Mouse (Mus musculus): ENCODE data around the gene 9230102O04Rik. TPM values are rescaled to one million over a fixed set of nuclear protein-coding genes. Genes with fewer than 3 reads are reported as not detected.

The 9230102O04Rik gene
- polyA plus RNA-seq, 1 experiment from 2014 or later: 0.41 TPM

DNA sequence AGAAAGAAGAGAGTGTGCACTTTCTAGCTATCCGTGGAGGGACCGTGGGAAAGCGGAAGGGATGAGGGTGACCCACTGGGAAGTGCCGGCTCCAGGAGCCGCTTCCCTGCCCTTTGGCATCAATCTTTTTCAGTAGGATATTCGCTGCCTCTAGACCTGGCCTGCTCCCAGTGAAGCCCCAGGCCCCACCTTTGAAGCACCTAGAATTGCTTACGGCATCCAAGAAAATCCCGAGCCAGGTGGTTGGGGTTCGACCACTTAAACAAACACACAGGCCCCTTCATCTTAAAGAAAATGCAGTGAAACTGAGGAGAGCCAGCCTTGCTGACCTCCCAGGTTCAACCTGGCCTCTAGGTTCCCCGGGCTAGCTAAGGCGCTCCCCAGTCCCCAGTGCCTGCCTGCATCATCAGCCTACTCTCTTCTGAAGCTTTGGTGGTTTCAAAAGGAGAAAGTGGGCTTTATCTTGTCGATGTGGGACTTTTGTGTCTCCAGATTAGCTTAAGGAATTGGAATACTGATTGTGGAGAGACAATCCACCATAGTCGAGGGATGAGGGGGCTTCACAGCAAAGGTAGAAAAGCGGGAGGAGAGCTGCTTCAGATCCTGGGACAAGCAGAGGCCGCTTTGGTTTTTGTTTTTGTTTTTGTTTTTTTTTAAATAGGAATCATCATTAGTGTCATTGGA is 4.7 kb downstream of the 9230102O04Rik start:
- WGBS: 4% methylated on average over 15 of the region's 15 CpGs
- Histone ChIP-seq H3K27ac (no peak overlapping the region), H3K4me2 (replicated peaks) (peak overlapping the region; percentile 85; the same call in 1 of the 2 replicates), H3K9ac (no peak overlapping the region), H3K4me3 (peak overlapping the region; percentile 37), H3K36me3 (no peaks in the 10 kb centered on the region), H3K9me3 (no peaks in the 10 kb centered on the region), H3K4me1 (peaks cover 27% of the 10 kb centered on the region), H3K27me3 (peaks cover 72% of the 10 kb centered on the region)
- no peak for ATAC-seq (ENCODE audit: insufficient number of reproducible peaks, insufficient read depth, low FRiP score, low TSS enrichment)

DNA sequence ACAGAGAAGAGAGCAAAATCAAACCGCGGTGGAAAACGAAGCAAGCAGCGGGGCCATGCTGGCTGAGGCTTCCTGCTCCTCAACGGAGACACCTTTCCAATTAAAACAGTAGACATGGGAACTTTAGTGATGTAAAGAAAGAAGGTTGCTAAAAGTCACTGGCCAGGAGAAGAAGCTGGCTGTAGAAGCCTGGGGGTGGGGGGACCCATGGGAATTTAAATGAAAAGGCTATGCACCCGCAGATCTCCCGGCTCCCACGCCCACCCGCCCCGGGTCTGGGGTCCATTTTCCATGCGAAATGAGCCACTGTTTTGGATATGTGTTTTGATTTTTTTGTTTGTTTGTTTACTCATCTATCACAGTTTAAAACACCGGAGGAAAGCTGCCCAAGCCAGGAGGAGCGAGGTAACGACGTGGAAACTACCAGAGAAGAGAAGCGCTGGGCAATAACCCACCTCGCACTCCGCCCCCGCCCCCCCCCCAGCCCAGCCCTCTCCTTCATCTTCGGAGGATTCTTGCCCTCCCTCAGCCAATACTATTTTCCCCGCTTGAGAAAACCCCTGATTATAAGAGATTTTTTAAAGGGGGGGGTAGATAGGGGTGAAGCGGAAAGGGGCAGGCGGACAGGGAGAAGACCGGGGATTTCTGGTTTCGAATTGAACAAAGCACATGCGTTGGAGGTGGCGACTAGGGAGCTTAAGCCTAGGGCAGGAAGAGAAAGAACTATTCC is 5.4 kb downstream of the 9230102O04Rik start:
- H3K4me3 ChIP-seq: peak overlapping the region; percentile 37
- H3K4me1 ChIP-seq: peaks cover 22% of the 10 kb centered on the region
- no peak overlapping the region for H3K27ac ChIP-seq
- H3K4me2 ChIP-seq (replicated peaks): peak overlapping the region; percentile 85
- no peaks in the 10 kb centered on the region for H3K36me3 ChIP-seq
- no peaks in the 10 kb centered on the region for H3K9me3 ChIP-seq
- no peak for ATAC-seq (ENCODE audit: insufficient number of reproducible peaks, insufficient read depth, low FRiP score, low TSS enrichment)
- WGBS: under 1% methylated on average over 27 of the region's 27 CpGs
- H3K9ac ChIP-seq: no peak overlapping the region
- peaks cover 65% of the 10 kb centered on the region for H3K27me3 ChIP-seq

DNA sequence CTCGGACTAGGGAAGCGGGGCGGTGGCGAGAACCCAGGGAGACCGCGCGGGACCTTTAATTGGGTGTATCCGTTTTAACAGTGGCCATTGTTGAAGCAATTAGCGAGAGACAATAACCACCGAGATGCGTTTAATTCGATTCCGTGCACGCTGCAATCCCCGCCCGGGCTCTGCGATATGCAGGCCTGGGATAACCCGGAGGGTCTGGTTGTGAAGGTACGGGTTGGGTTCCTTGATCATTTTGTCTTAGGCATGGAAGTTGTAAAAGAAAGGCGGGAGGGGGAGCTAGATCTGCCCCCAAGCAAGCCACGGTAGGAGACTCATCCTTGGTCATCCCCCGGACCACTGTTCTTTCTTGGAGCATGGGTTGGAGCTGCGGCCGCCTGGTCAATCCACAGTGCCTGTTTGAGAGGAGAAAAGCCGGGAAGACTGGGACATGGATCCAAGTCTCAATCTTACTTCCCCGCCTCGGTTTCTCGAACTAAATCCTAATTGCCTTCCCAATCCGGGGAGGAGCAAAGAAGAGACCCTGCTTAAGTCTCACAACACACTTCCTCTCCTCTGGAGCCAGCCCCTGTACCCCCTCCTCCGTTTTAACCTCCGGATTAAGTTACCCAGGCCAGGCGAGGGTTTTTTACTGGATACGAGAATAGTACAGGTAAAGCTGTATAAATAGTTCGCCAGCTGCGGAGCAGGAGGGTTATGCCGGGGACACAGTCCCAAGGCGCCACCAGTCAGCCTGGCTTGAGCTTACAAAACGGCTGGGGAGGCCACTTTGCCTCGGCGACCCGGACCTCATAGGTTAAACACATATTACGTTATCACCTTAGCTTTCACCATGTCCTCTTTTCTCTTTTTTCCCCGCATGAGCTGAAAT is 6.2 kb downstream of the 9230102O04Rik start:
- peak overlapping the region; percentile 37 for H3K4me3 ChIP-seq
- H3K9me3 ChIP-seq: no peaks in the 10 kb centered on the region
- no peak for ATAC-seq (ENCODE audit: insufficient number of reproducible peaks, insufficient read depth, low FRiP score, low TSS enrichment)
- H3K27ac ChIP-seq: no peak overlapping the region
- peaks cover 59% of the 10 kb centered on the region for H3K27me3 ChIP-seq
- peaks cover 22% of the 10 kb centered on the region for H3K4me1 ChIP-seq
- under 1% methylated on average over 43 of the region's 43 CpGs for WGBS
- peak overlapping the region; percentile 85 for H3K4me2 ChIP-seq (replicated peaks)
- H3K9ac ChIP-seq: peak overlapping the region; percentile 29; the same call in 1 of the 2 replicates
- H3K36me3 ChIP-seq: no peaks in the 10 kb centered on the region

DNA sequence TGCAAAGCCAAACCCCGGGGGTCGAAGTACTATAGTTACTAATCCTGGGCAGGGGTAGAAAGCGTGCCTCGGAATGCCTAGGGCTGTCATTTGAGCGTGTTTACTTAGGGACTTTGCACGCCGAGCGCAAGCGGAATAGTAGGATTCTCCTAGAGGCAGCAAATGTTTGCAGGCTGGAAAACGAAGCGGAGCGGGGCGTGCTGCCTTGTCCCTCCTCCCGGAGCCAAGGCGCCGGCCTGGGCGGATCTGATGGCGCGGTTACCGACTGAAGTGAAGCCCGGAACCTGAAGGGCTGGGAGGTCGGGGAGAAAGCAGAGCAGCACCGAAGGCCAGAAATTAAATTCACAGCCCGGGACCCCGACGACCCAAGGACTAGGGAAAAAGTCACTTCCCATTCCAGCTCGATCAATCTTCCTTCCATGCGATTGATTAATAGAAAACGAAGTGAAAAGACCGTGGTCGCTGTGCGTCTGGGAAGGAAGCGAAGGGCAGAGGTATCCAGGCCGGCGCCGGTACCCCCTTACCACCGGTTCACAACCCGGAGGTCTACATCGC is 6.9 kb downstream of the 9230102O04Rik start:
- peaks cover 22% of the 10 kb centered on the region for H3K4me1 ChIP-seq
- ATAC-seq (ENCODE audit: insufficient number of reproducible peaks, insufficient read depth, low FRiP score, low TSS enrichment): no peak
- no peaks in the 10 kb centered on the region for H3K36me3 ChIP-seq
- H3K9me3 ChIP-seq: no peaks in the 10 kb centered on the region
- peaks cover 56% of the 10 kb centered on the region for H3K27me3 ChIP-seq
- H3K4me3 ChIP-seq: peak overlapping the region; percentile 37
- WGBS: under 1% methylated on average over 39 of the region's 39 CpGs
- H3K4me2 ChIP-seq (replicated peaks): peak overlapping the region; percentile 85
- peak overlapping the region; percentile 59 for H3K27ac ChIP-seq
- H3K9ac ChIP-seq: peak overlapping the region; percentile 29; the same call in 1 of the 2 replicates

DNA sequence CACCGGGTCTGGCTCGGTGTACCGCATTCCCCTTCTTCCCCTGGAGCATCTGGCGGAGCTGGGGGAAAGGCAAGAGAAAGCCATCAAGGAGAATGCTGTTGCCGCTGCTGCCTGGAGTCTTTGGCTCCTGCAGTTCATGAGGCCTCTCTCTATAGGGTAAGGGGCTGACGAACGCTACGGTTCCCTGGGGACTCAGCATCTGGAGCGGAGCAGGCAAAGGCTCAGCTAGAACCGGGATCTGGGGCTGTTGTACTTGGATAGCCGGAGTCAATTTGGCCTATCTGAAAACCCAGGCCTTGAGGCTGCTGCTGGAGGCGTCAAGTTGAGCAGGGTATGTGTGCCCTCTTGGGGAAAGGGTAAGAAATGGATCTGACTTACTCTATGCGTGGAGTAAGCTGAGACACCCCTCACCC is 7.7 kb downstream of the 9230102O04Rik start:
- Histone ChIP-seq H3K4me3 (peak overlapping the region; percentile 37), H3K27ac (peak overlapping the region; percentile 66), H3K9ac (peak overlapping the region; percentile 46), H3K9me3 (no peaks in the 10 kb centered on the region), H3K27me3 (peaks cover 48% of the 10 kb centered on the region), H3K36me3 (no peaks in the 10 kb centered on the region), H3K4me1 (peaks cover 26% of the 10 kb centered on the region), H3K4me2 (replicated peaks) (peak overlapping the region; percentile 85)
- ATAC-seq (ENCODE audit: insufficient number of reproducible peaks, insufficient read depth, low FRiP score, low TSS enrichment): 0 out of 2 replicates have a peak, but pooled peaks have one; percentile 1
- WGBS: under 1% methylated on average over 12 of the region's 13 CpGs

DNA sequence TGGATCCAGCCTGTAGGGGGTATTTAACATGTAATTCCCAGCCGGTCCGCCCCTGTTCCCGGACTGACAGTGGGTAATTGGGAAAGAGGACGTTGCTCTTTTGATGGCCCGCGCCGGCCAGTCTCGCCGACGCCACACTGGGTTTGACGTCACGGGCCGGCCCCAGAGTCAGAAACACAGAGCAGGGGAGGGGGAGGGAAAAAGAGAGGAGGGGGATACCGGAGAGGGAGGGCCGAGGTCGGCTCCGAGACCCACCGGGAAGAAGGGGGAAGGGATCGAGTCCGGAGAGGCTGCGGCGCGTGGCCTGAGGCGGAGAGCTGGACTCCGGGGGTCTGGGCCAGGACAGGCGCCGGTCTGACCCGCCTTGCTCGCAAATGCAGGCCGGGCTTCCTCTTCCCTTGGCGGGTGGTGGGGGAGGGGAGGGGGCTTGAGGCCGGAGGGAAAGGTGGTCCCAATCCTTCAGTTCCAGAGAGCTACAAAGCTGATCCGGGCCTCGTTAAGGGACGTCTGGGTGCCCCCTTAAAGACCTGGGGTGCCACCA is 8.2 kb downstream of the 9230102O04Rik start, which contains the start of gene 4930412O13Rik:
4930412O13Rik (plus strand) TSS at position 202 of the 541 bp plus-strand sequence.
- peaks cover 26% of the 10 kb centered on the region for H3K4me1 ChIP-seq
- ATAC-seq (ENCODE audit: insufficient number of reproducible peaks, insufficient read depth, low FRiP score, low TSS enrichment): no peak
- no peaks in the 10 kb centered on the region for H3K9me3 ChIP-seq
- peaks cover 43% of the 10 kb centered on the region for H3K27me3 ChIP-seq
- under 1% methylated on average over 33 of the region's 35 CpGs for WGBS
- no peaks in the 10 kb centered on the region for H3K36me3 ChIP-seq
- peak within 1 kb of the TSS; percentile 37 for H3K4me3 ChIP-seq
- H3K9ac ChIP-seq: peak within 1 kb of the TSS; percentile 46
- peak within 1 kb of the TSS; percentile 85 for H3K4me2 ChIP-seq (replicated peaks)
- peak within 1 kb of the TSS; percentile 66 for H3K27ac ChIP-seq

DNA sequence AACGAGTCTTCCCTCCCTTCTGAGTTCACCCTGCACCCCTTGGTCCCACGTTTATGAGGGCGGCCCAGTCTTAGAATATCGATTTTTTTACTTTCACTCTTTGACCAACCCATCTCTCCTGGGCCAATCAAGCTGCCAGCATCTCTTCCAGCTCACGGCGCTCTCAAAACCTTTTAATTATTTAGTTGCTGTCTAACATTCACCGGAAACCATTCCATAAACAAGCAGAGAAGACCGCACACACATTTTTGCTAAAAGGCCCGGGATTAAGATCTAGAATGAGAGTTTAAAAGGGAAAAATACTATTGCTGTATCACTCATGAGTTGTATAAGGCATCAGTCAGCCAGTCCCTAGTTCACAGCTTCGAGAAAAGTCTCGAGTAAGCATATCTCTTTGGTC is 9.1 kb downstream of the 9230102O04Rik start:
- Histone ChIP-seq H3K9ac (no peak overlapping the region), H3K9me3 (no peaks in the 10 kb centered on the region), H3K36me3 (no peaks in the 10 kb centered on the region), H3K27me3 (peaks cover 40% of the 10 kb centered on the region), H3K4me3 (no peak overlapping the region), H3K4me2 (replicated peaks) (peak overlapping the region; percentile 85), H3K27ac (no peak overlapping the region), H3K4me1 (peaks cover 26% of the 10 kb centered on the region)
- WGBS: 2% methylated on average over 11 of the region's 11 CpGs
- ATAC-seq (ENCODE audit: insufficient number of reproducible peaks, insufficient read depth, low FRiP score, low TSS enrichment): no peak

DNA sequence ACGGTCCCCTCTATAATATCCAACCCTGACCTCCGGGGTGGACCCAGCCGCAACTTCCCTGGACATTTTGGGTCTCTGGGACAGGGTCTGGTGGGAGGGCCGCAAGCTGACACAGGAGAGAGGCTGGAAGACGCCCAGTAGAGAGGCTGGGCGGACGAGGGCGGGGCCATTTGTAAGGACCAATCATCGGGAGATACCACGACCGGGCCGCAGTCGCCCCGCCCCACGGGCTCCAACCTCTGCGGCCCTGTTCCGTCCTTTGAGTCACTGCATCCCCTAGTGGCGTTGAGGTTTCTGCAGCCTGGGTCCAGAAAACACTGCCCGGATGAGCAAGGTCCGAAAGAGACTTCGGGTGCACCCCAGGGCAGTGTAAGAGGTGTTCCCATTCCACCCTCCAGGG is 9.8 kb downstream of the 9230102O04Rik start:
- under 1% methylated on average over 21 of the region's 21 CpGs for WGBS
- Histone ChIP-seq H3K4me3 (peak overlapping the region; percentile 49), H3K27ac (peak overlapping the region; percentile 46; the same call in 1 of the 2 replicates), H3K27me3 (peaks cover 41% of the 10 kb centered on the region), H3K9me3 (no peaks in the 10 kb centered on the region), H3K4me2 (replicated peaks) (peak overlapping the region; percentile 85), H3K36me3 (no peaks in the 10 kb centered on the region), H3K9ac (0 out of 2 replicates have a peak overlapping the region, but pooled peaks have one; percentile 55), H3K4me1 (peaks cover 31% of the 10 kb centered on the region)
- ATAC-seq (ENCODE audit: insufficient number of reproducible peaks, insufficient read depth, low FRiP score, low TSS enrichment): peak; percentile 88

DNA sequence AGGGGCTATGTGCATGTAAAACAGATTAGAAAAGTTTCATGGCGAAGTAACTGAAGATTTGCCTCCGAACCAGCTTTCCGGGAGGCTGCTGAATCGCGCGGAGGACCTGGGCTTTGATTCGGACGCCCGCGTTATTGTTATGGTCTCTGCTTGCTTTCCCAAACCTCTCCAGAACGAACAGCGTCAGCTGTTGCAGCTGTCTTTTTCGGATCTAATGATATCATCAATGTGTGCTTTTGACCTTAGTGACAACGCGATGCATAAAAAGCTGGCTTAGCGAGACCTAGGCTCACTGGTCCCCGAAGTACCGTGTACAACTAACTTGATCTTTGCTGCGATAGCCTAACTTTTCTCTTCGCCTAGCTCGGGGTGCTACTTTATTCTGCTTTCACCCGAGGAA is 10.2 kb downstream of the 9230102O04Rik start:
- Histone ChIP-seq H3K36me3 (no peaks in the 10 kb centered on the region), H3K4me3 (peak overlapping the region; percentile 49), H3K27me3 (peaks cover 42% of the 10 kb centered on the region), H3K4me2 (replicated peaks) (peak overlapping the region; percentile 85), H3K27ac (peak overlapping the region; percentile 46; the same call in 1 of the 2 replicates), H3K4me1 (peaks cover 31% of the 10 kb centered on the region), H3K9ac (peak overlapping the region; percentile 55; the same call in 1 of the 2 replicates), H3K9me3 (no peaks in the 10 kb centered on the region)
- peak; percentile 1; the same call in 1 of the 2 replicates for ATAC-seq (ENCODE audit: insufficient number of reproducible peaks, insufficient read depth, low FRiP score, low TSS enrichment)
- WGBS: under 1% methylated on average over 22 of the region's 22 CpGs

DNA sequence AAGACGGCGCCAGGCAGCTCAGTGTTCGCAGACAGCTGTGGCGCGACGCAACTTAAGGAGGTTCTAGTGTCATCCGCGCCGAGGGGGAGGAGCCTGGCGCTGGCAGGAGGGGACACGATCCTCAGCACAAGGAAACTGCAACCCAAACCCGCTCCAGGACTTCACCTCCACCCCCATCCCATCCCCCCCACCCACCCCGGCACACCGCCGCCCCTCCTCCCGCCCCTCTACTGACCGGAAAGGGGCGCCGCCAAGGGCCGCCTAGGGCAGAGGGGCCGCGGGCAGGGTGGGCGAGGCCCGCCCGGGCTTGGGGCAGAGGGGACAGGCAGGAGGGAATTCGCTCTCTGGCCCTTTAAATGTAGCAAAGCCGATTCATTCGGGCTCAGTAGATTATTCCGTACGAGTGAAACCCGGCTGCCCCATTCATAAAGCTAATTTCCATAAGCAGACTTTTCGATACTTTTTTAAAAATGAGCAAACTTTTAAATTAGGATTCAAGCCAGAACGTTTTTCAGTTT is 10.7 kb downstream of the 9230102O04Rik start:
- Histone ChIP-seq H3K9ac (peak overlapping the region; percentile 55), H3K4me2 (replicated peaks) (peak overlapping the region; percentile 85), H3K27me3 (peaks cover 43% of the 10 kb centered on the region), H3K4me3 (peak overlapping the region; percentile 49), H3K4me1 (peaks cover 31% of the 10 kb centered on the region), H3K36me3 (no peaks in the 10 kb centered on the region), H3K27ac (peak overlapping the region; percentile 77), H3K9me3 (no peaks in the 10 kb centered on the region)
- peak; percentile 20; the same call in 1 of the 2 replicates for ATAC-seq (ENCODE audit: insufficient number of reproducible peaks, insufficient read depth, low FRiP score, low TSS enrichment)
- under 1% methylated on average over 31 of the region's 33 CpGs for WGBS
